Mouse (Mus musculus) hindbrain, embryonic 14.5 days (tissue): ENCODE measurements around the gene Dzip1. TPM values are rescaled to one million over a fixed set of nuclear protein-coding genes. Genes with fewer than 3 reads are reported as not detected.

ENCODE experiments used
- ATAC-seq: fragments of 200-750 bp; cut with Nextera tagmentation; 2 replicates; pipeline ENCODE4 v1.8.0; 2017; ENCODE audit warnings: moderate number of reproducible peaks, mild to moderate bottlenecking, moderate TSS enrichment, moderate library complexity; ENCODE audit not compliant: low FRiP score
- DNase-seq: peaks from one replicate; pipeline ENCODE4 v3.0.0-alpha.2; 2015; ENCODE audit warnings: low spot score
- H3K27ac ChIP-seq: fragments of 300-500 bp; sonication (generic); 2 replicates; pipeline ENCODE4 v1.5.1; 2014; ENCODE audit warnings: mild to moderate bottlenecking, moderate library complexity
- H3K27me3 ChIP-seq: fragments of 300-500 bp; sonication (generic); 2 replicates; pipeline ENCODE4 v1.6.1; 2014; ENCODE audit warnings: mild to moderate bottlenecking, low read length, mixed read lengths; ENCODE audit not compliant: control insufficient read depth, insufficient read depth
- H3K36me3 ChIP-seq: fragments of 300-500 bp; sonication (generic); replicated peaks from 2 replicates; pipeline ENCODE4 v1.6.1; 2014; ENCODE audit not compliant: control insufficient read depth, insufficient read depth
- H3K4me1 ChIP-seq: fragments of 300-500 bp; sonication (generic); replicated peaks from 2 replicates; pipeline ENCODE4 v1.6.1; 2014; ENCODE audit warnings: antibody characterized with exemption, low read length, mixed read lengths; ENCODE audit not compliant: control insufficient read depth, insufficient read depth
- H3K4me2 ChIP-seq: fragments of 300-500 bp; sonication (generic); replicated peaks from 2 replicates; pipeline ENCODE4 v1.6.1; 2014; ENCODE audit warnings: mild to moderate bottlenecking, moderate library complexity
- H3K4me3 ChIP-seq: fragments of 300-500 bp; sonication (generic); replicated peaks from 2 replicates; pipeline ENCODE4 v1.5.1; 2014; ENCODE audit warnings: mild to moderate bottlenecking, low read length
- H3K9ac ChIP-seq: fragments of 300-500 bp; sonication (generic); 2 replicates; pipeline ENCODE4 v1.6.1; 2014
- H3K9me3 ChIP-seq: fragments of 300-500 bp; sonication (generic); 2 replicates; pipeline ENCODE4 v1.6.1; 2016; ENCODE audit warnings: low read length; ENCODE audit not compliant: control insufficient read depth
- WGBS: fragments of 180-500 bp; shearing (Covaris S2); extraction: QIAGEN DNeasy Blood & Tissue Kit; methylation state at CpG from one replicate; pipeline ENCODE4 v1.1.7; 2014; 5-methylcytosine and 5-hydroxymethylcytosine counted together
- polyA plus RNA-seq: library from polyadenylated mRNA; unstranded; fragments of >200 nt; fragmentation: Nextera tagmentation; extraction: Ambion mirVana; gene quantifications from 2 replicates; pipeline ENCODE4 v1.2.1, GENCODE M21; 2014

Dzip1 gene
- polyA plus RNA-seq, 1 experiment from 2014 or later, result 105 TPM

GRCm38 (mm10) chr14:118940796-118941495 lies 15.7 kb upstream of the Dzip1 start:
- DNase-seq, result no peak
- Histone ChIP-seq H3K9me3 (no peaks in the 10 kb centered on the region), H3K4me1 (peaks cover 15% of the 10 kb centered on the region), H3K27me3 (no peaks in the 10 kb centered on the region), H3K36me3 (no peaks in the 10 kb centered on the region), H3K27ac (no peak overlapping the region), H3K4me2 (no peak overlapping the region), H3K4me3 (no peak overlapping the region), H3K9ac (no peak overlapping the region)
- no peak for ATAC-seq
- WGBS, result 75% methylated on average over 4 of the region's 4 CpGs

- no peaks in the 10 kb centered on the region for H3K27me3 ChIP-seq
- peak overlapping the region; percentile 97 for H3K9ac ChIP-seq
- no peak overlapping the region for H3K27ac ChIP-seq
- H3K9me3 ChIP-seq, result no peaks in the 10 kb centered on the region
- H3K36me3 ChIP-seq, result no peaks in the 10 kb centered on the region
- H3K4me2 ChIP-seq, result peak overlapping the region; percentile 70
- H3K4me1 ChIP-seq, result peaks cover 15% of the 10 kb centered on the region
- DNase-seq, result no peak
- no peak for ATAC-seq
- under 1% methylated on average over 7 of the region's 7 CpGs for WGBS
- H3K4me3 ChIP-seq, result peak overlapping the region; percentile 99
These were observed 13.3 kb upstream of the Dzip1 start for GRCm38 (mm10) chr14:118938551-118938950.

- H3K9me3 ChIP-seq, result no peaks in the 10 kb centered on the region
- no peaks in the 10 kb centered on the region for H3K36me3 ChIP-seq
- peak; percentile 98 for DNase-seq
- peaks cover 15% of the 10 kb centered on the region for H3K4me1 ChIP-seq
- peak within 1 kb of the TSS; percentile 97 for H3K9ac ChIP-seq
- peak within 1 kb of the TSS; percentile 99 for H3K4me3 ChIP-seq
- H3K4me2 ChIP-seq, result peak within 1 kb of the TSS; percentile 77
- under 1% methylated on average over 122 of the region's 124 CpGs for WGBS
- H3K27ac ChIP-seq, result peak within 1 kb of the TSS; percentile 87
- H3K27me3 ChIP-seq, result no peaks in the 10 kb centered on the region
- peak; percentile 100 for ATAC-seq
These were observed 12.6 kb upstream of the Dzip1 start, which contains the start of gene Dnajc3 for GRCm38 (mm10) chr14:118937533-118938492. Gene Dnajc3 (plus strand): TSS chr14:118937976.

- Histone ChIP-seq H3K9me3 (no peaks in the 10 kb centered on the region), H3K4me2 (peak overlapping the region; percentile 77), H3K4me1 (peaks cover 15% of the 10 kb centered on the region), H3K27ac (peak overlapping the region; percentile 74), H3K27me3 (no peaks in the 10 kb centered on the region), H3K36me3 (no peaks in the 10 kb centered on the region), H3K9ac (peak overlapping the region; percentile 97), H3K4me3 (peak overlapping the region; percentile 99)
- 39% methylated on average over 4 of the region's 4 CpGs for WGBS
- ATAC-seq (peak; percentile 3; the same call in 1 of the 2 replicates), DNase-seq (no peak)
These were observed 11.7 kb upstream of the Dzip1 start for GRCm38 (mm10) chr14:118936952-118937351.

- Histone ChIP-seq H3K27me3 (no peaks in the 10 kb centered on the region), H3K36me3 (no peaks in the 10 kb centered on the region), H3K27ac (no peak overlapping the region), H3K4me2 (no peak overlapping the region), H3K4me3 (no peak overlapping the region), H3K9ac (no peak overlapping the region), H3K9me3 (no peaks in the 10 kb centered on the region), H3K4me1 (peaks cover 15% of the 10 kb centered on the region)
- no peak for DNase-seq
- ATAC-seq, result no peak
- 72% methylated on average over 3 of the region's 3 CpGs for WGBS
These were observed 11.0 kb upstream of the Dzip1 start for GRCm38 (mm10) chr14:118936236-118936635.

GRCm38 (mm10) chr14:118934686-118935085 lies 9.4 kb upstream of the Dzip1 start:
- DNase-seq (no peak), ATAC-seq (no peak)
- 85% methylated on average over 9 of the region's 9 CpGs for WGBS
- no peak overlapping the region for H3K4me2 ChIP-seq
- H3K4me3 ChIP-seq, result no peak overlapping the region
- no peak overlapping the region for H3K9ac ChIP-seq
- H3K27ac ChIP-seq, result no peak overlapping the region
- H3K36me3 ChIP-seq, result no peaks in the 10 kb centered on the region
- no peaks in the 10 kb centered on the region for H3K27me3 ChIP-seq
- no peaks in the 10 kb centered on the region for H3K9me3 ChIP-seq
- peaks cover 15% of the 10 kb centered on the region for H3K4me1 ChIP-seq

- no peak for DNase-seq
- Histone ChIP-seq H3K4me1 (0 out of 2 replicates have a peak, but pooled peaks cover 4% of the 10 kb centered on the region), H3K9me3 (no peaks in the 10 kb centered on the region), H3K27me3 (no peaks in the 10 kb centered on the region), H3K4me3 (no peak overlapping the region), H3K27ac (no peak overlapping the region), H3K9ac (no peak overlapping the region), H3K4me2 (no peak overlapping the region), H3K36me3 (no peaks in the 10 kb centered on the region)
- 77% methylated on average over 8 of the region's 8 CpGs for WGBS
- ATAC-seq, result no peak
These were observed 7.7 kb upstream of the Dzip1 start for GRCm38 (mm10) chr14:118932956-118933355.

GRCm38 (mm10) chr14:118931181-118931580 lies 5.9 kb upstream of the Dzip1 start:
- Histone ChIP-seq H3K9me3 (no peaks in the 10 kb centered on the region), H3K4me1 (no peaks in the 10 kb centered on the region), H3K27ac (no peak overlapping the region), H3K27me3 (no peaks in the 10 kb centered on the region), H3K4me2 (no peak overlapping the region), H3K4me3 (no peak overlapping the region), H3K36me3 (no peaks in the 10 kb centered on the region), H3K9ac (no peak overlapping the region)
- DNase-seq (no peak), ATAC-seq (no peak)
- WGBS, result 74% methylated on average over 2 of the region's 2 CpGs

GRCm38 (mm10) chr14:118930777-118931176 lies 5.5 kb upstream of the Dzip1 start:
- Histone ChIP-seq H3K4me3 (no peak overlapping the region), H3K9ac (no peak overlapping the region), H3K27ac (no peak overlapping the region), H3K4me1 (0 out of 2 replicates have a peak, but pooled peaks cover 4% of the 10 kb centered on the region), H3K27me3 (no peaks in the 10 kb centered on the region), H3K4me2 (no peak overlapping the region), H3K9me3 (no peaks in the 10 kb centered on the region), H3K36me3 (no peaks in the 10 kb centered on the region)
- no peak for DNase-seq
- ATAC-seq, result no peak
- 76% methylated on average over 2 of the region's 2 CpGs for WGBS
